In the genomic region with DNA sequence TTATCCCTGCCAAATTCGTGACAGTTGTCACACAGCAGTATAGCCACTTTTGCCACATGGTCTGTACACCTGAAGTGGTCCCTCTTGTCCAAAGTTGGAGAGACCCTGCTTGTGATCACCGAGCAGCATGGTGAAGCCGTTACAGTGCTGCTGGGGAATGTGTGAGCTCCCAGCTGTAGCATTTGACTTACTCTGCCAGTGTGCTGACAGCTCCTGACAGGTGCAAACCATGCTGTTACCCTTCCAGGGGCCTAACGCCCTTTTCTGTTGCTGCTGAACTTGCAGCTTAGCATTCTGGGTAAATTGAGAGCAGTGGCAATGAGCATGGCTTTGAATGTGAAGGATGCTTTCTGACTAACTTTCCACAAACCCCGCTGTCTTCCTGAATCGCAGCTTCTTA, we compare ENCODE assay signal across 22 mouse cellular contexts.
A peak's percentile ranks its signal among the peaks of the same experiment; 100 is the strongest.
DNase-seq lines count a peak whose midpoint lies in the region; ATAC-seq lines count a peak whose summit lies in the region.
"Had no signal": no experiment of that assay in that cellular context is flagged by ENCODE, and none has a peak within 500 bp of the region (broad histone marks: within the 10 kb centered on the region; RNA-seq: fewer than 3 reads in every experiment).

No protein-coding gene starts in this region.

- no peaks in the 10 kb centered on the region for H3K36me3 ChIP-seq in heart, embryonic 15.5 days
- H3K36me3 ChIP-seq in embryonic facial prominence, embryonic 14.5 days (ENCODE audit: control insufficient read depth, insufficient read depth, low read length) = no peaks in the 10 kb centered on the region
- H3K36me3 ChIP-seq: heart, embryonic 13.5 days; hindbrain, embryonic 12.5 days; liver, embryonic 13.5 days; neural tube, embryonic 13.5 days had no signal

- ATAC-seq in heart, embryonic 15.5 days (replicated peaks; ENCODE audit: insufficient number of reproducible peaks, insufficient read depth, low FRiP score, low read depth) = 0 out of 2 replicates have a peak, but pooled peaks have one; percentile 62
- peak; percentile 80; the same call in 1 of the 2 replicates for ATAC-seq in embryonic facial prominence, embryonic 14.5 days (ENCODE audit: low read depth)
- ATAC-seq: forebrain, embryonic 13.5 days had no signal

- no peaks in the 10 kb centered on the region for H3K27me3 ChIP-seq in heart, embryonic 15.5 days
- H3K27me3 ChIP-seq in embryonic facial prominence, embryonic 14.5 days (replicated peaks; ENCODE audit: control insufficient read depth, insufficient read depth, low read length) = no peaks in the 10 kb centered on the region
- H3K27me3 ChIP-seq: forebrain, embryonic 13.5 days; heart, embryonic 13.5 days; hindbrain, embryonic 12.5 days; liver, embryonic 13.5 days; neural tube, embryonic 13.5 days had no signal

- H3K4me2 ChIP-seq in heart, embryonic 15.5 days = no peak overlapping the region
- no peak overlapping the region for H3K4me2 ChIP-seq in embryonic facial prominence, embryonic 14.5 days (ENCODE audit: low read depth, low read length)
- H3K4me2 ChIP-seq: forebrain, embryonic 13.5 days; heart, embryonic 13.5 days; hindbrain, embryonic 12.5 days; liver, embryonic 13.5 days; lung, embryonic 14.5 days; midbrain, embryonic 11.5 days; neural tube, embryonic 13.5 days had no signal

- H3K4me3 ChIP-seq in heart, embryonic 15.5 days = no peak overlapping the region
- no peak overlapping the region for H3K4me3 ChIP-seq in embryonic facial prominence, embryonic 14.5 days (ENCODE audit: low read depth, low read length)
- H3K4me3 ChIP-seq: forebrain, embryonic 13.5 days; heart, embryonic 13.5 days; hindbrain, embryonic 12.5 days; liver, embryonic 13.5 days; neural tube, embryonic 13.5 days had no signal

- H3K27ac ChIP-seq in heart, embryonic 15.5 days = no peak overlapping the region
- H3K27ac ChIP-seq in embryonic facial prominence, embryonic 14.5 days (replicated peaks; ENCODE audit: low read depth, low read length) = no peak overlapping the region
- H3K27ac ChIP-seq: forebrain, embryonic 13.5 days; heart, embryonic 13.5 days; hindbrain, embryonic 12.5 days; kidney, postnatal 0 days; liver, embryonic 13.5 days; neural tube, embryonic 13.5 days had no signal

- intact Hi-C loops in left cerebral cortex, postnatal 14 days (cut with DNase I) = no loop called here

- 35% methylated on average over 6 of the region's 6 CpGs for WGBS in heart, embryonic 15.5 days
- 63% methylated on average over 6 of the region's 6 CpGs for WGBS in embryonic facial prominence, embryonic 14.5 days

- no peaks in the 10 kb centered on the region for H3K9me3 ChIP-seq in heart, embryonic 15.5 days (replicated peaks)
- H3K9me3 ChIP-seq in embryonic facial prominence, embryonic 14.5 days (ENCODE audit: control insufficient read depth, low read length) = no peaks in the 10 kb centered on the region
- H3K9me3 ChIP-seq: forebrain, embryonic 13.5 days; heart, embryonic 13.5 days; hindbrain, embryonic 12.5 days; liver, embryonic 13.5 days; neural tube, embryonic 13.5 days had no signal

- no peak overlapping the region for H3K9ac ChIP-seq in heart, embryonic 15.5 days
- no peak overlapping the region for H3K9ac ChIP-seq in embryonic facial prominence, embryonic 14.5 days (ENCODE audit: low read depth, low read length)
- H3K9ac ChIP-seq: forebrain, embryonic 13.5 days; heart, embryonic 13.5 days; hindbrain, embryonic 12.5 days; liver, embryonic 13.5 days; lung, embryonic 14.5 days; neural tube, embryonic 13.5 days had no signal

- peaks cover 16% of the 10 kb centered on the region for H3K4me1 ChIP-seq in heart, embryonic 15.5 days (replicated peaks)
- H3K4me1 ChIP-seq in embryonic facial prominence, embryonic 14.5 days (ENCODE audit: control insufficient read depth, insufficient read depth, low read length) = no peaks in the 10 kb centered on the region
- H3K4me1 ChIP-seq: forebrain, embryonic 13.5 days; hindbrain, embryonic 12.5 days; neural tube, embryonic 13.5 days had no signal

- DNase-seq in heart, adult 11 months = no peak
- peak; percentile 10 for DNase-seq in brain, adult 2 months (ENCODE audit: low read depth, low spot score)
- peak; percentile 72 for DNase-seq in embryonic facial prominence, embryonic 14.5 days (ENCODE audit: low spot score)
- DNase-seq in mesoderm, embryonic 11.5 days (ENCODE audit: low read depth, low spot score) = peak; percentile 19
- no peak for DNase-seq in left cerebral cortex, postnatal 14 days (ENCODE audit: low spot score in 2 of 2)
- no peak for DNase-seq in spleen, postnatal 10 days (ENCODE audit: low spot score in 2 of 2)
- DNase-seq: adrenal gland, adult 8-10 months; cerebellum, adult 9-11 months; gastrocnemius, postnatal 10 days; kidney, adult 18-20 months; liver, embryonic 13.5 days; lung, embryonic 14.5 days; lung, postnatal 36 days; spleen, adult 18-20 months; thymus, postnatal 4 days had no signal

Comparison
In these comparisons a context has a peak if more than half of its experiments do, and no peak if none do; other contexts are left out.
1. DNase-seq: peak in brain, adult 2 months (single experiment), embryonic facial prominence, embryonic 14.5 days (single experiment) and mesoderm, embryonic 11.5 days (single experiment); none in heart, adult 11 months (single experiment), left cerebral cortex, postnatal 14 days (0 of 2) and spleen, postnatal 10 days (0 of 2).